Comparison of ENCODE assay signal across 12 mouse cellular contexts in the genomic region with DNA sequence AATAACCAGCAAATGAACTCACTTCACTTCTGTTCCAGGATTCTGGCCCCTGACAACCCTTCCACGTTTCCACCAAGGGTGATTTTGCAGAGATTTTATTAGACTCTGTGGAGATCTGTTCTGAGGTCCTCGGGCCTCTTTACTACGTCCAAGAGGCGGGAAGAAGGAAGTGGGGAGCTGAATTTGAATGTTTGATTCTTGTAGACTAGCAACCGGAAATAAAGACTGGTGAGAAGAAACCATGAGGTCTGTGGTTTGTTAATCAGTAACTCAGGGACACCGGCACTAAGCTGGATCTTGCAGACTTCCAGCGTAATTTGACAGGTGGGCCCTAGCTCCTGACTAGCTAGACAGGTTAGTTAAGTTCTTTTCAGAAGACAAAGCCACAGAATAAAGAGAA. TPM values are rescaled to one million over a fixed set of nuclear protein-coding genes. Genes with fewer than 3 reads are reported as not detected.
DNase-seq lines count a peak whose midpoint lies in the region; ATAC-seq and TF ChIP-seq lines count a peak whose summit lies in the region.
"Had no signal": no experiment of that assay in that cellular context is flagged by ENCODE, and none has a peak within 500 bp of the region (broad histone marks: within the 10 kb centered on the region; RNA-seq: fewer than 3 reads in every experiment).

No protein-coding gene starts in this region.

- DNase-seq in thymus, adult 2 months: peak; percentile 4
- DNase-seq in thymus, adult 18-20 months: no peak
- peak; percentile 43 to 59 for DNase-seq in kidney, postnatal 25 days
- peak; percentile 58 for DNase-seq in yolk sac, embryonic 10.5 days (ENCODE audit: low spot score)
- DNase-seq in left cerebral cortex, postnatal 4 days: no peak
- DNase-seq in cerebellum, adult 11-12 months: no peak
- DNase-seq: adrenal gland, postnatal 10 days; cerebellum, adult 9-11 months had no signal

- no peak for TF ChIP-seq POLR2A in thymus, adult 2 months (IDR thresholded peaks at IDR 0.05; ENCODE audit: control insufficient read depth, extremely low read depth, insufficient read depth, low read length, poor library complexity)

- H3K27ac ChIP-seq in thymus, adult 2 months (ENCODE audit: control insufficient read depth, insufficient read depth, low read length): no peak overlapping the region
- H3K27ac ChIP-seq: hindbrain, embryonic 12.5 days; limb, embryonic 15.5 days had no signal

- H3K27me3 ChIP-seq in thymus, adult 2 months (ENCODE audit: control insufficient read depth, insufficient read depth, low read length): no peaks in the 10 kb centered on the region; the same call in 1 of the 2 replicates
- H3K27me3 ChIP-seq: hindbrain, embryonic 12.5 days had no signal

- WGBS in thymus, adult 2 months: 1% methylated on average over 7 of the region's 7 CpGs

- H3K36me3 ChIP-seq in thymus, adult 2 months (ENCODE audit: control insufficient read depth, insufficient read depth, low read length): no peaks in the 10 kb centered on the region
- H3K36me3 ChIP-seq: hindbrain, embryonic 12.5 days; limb, embryonic 15.5 days had no signal

- intact Hi-C loops in left cerebral cortex, postnatal 4 days (cut with DNase I): no loop called here

- peaks cover 4% of the 10 kb centered on the region; the same call in 1 of the 2 replicates for H3K4me1 ChIP-seq in thymus, adult 2 months (replicated peaks; ENCODE audit: control insufficient read depth, insufficient read depth, low read length)
- H3K4me1 ChIP-seq: limb, embryonic 15.5 days had no signal

- TF ChIP-seq CTCF in thymus, adult 2 months (IDR thresholded peaks at IDR 0.05; ENCODE audit: borderline replicate concordance, control insufficient read depth, extremely low read depth, insufficient read depth, low read length, poor library complexity): no peak

- H3K4me3 ChIP-seq in thymus, adult 2 months (ENCODE audit: control insufficient read depth, insufficient read depth, low read length): no peak overlapping the region
- H3K4me3 ChIP-seq: hindbrain, embryonic 12.5 days; limb, embryonic 15.5 days had no signal

- peak; percentile 28 for ATAC-seq in inflammation-experienced regulatory T-cells, adult 6 months
- ATAC-seq: midbrain, embryonic 16.5 days had no signal

RNA-seq across cellular contexts. Expression of gene Plch1, which starts 5.6 kb away (rescaled TPM):
- 0.15 and 0.18 TPM in 2 replicates for polyA plus RNA-seq in thymus, adult 2 months (2012; rRNA removed)
- under 1 TPM in 2 of 3 experiments, not detected in 1; 0.11 to 0.19 TPM for polyA plus RNA-seq in inflammation-experienced regulatory T-cells, adult 6 months (2017; shearing (Covaris generic))
- total RNA-seq in left cerebral cortex, postnatal 4 days (2021): 1 to 10 TPM; 7.6 to 9.0 TPM

RNA-seq across cellular contexts. Expression of gene E130311K13Rik, which starts 35.6 kb away (rescaled TPM):
- 1.7 and 2.3 TPM in 2 replicates for polyA plus RNA-seq in thymus, adult 2 months (2012; rRNA removed)
- polyA plus RNA-seq in inflammation-experienced regulatory T-cells, adult 6 months (2017; shearing (Covaris generic)): 10 to 100 TPM in 2 of 3 experiments, 1 to 10 TPM in 1; 9.3 to 12.4 (median 11.0) TPM
- total RNA-seq in left cerebral cortex, postnatal 4 days (2021): 10 to 100 TPM; 12.5 to 13.2 TPM

Comparison
In these comparisons a context has a peak if more than half of its experiments do, and no peak if none do; other contexts are left out.
1. DNase-seq: peak in thymus, adult 2 months (single experiment), kidney, postnatal 25 days (2 of 2) and yolk sac, embryonic 10.5 days (single experiment); none in thymus, adult 18-20 months (0 of 2), left cerebral cortex, postnatal 4 days (single experiment) and cerebellum, adult 11-12 months (single experiment).